Mouse (Mus musculus) liver, embryonic 11.5 days (tissue): ENCODE results near the gene Gm45711. TPM values are rescaled to one million over a fixed set of nuclear protein-coding genes. Genes with fewer than 3 reads are reported as not detected.
A peak's percentile ranks its signal among the peaks of the same experiment; 100 is the strongest.

Experiments used
- ATAC-seq: fragments of 200-750 bp; cut with Nextera tagmentation; replicated peaks from 2 replicates; pipeline ENCODE4 v1.8.0; 2017; ENCODE audit warnings: moderate number of reproducible peaks, mild to moderate bottlenecking, moderate TSS enrichment, moderate library complexity; ENCODE audit not compliant: low FRiP score
- DNase-seq: peaks from one replicate; pipeline ENCODE4 v3.0.0-alpha.2; 2017; ENCODE audit warnings: low spot score
- H3K27ac ChIP-seq: fragments of 300-500 bp; sonication (generic); 2 replicates; pipeline ENCODE4 v1.5.1; 2014; ENCODE audit warnings: mild to moderate bottlenecking, low read depth, low read length, control low read depth
- H3K27me3 ChIP-seq: fragments of 300-500 bp; sonication (generic); replicated peaks from 2 replicates; pipeline ENCODE4 v1.6.1; 2014; ENCODE audit warnings: low read length, mixed read lengths; ENCODE audit not compliant: control insufficient read depth, insufficient read depth
- H3K36me3 ChIP-seq: fragments of 300-500 bp; sonication (generic); 2 replicates; pipeline ENCODE4 v1.6.1; 2014; ENCODE audit warnings: mild to moderate bottlenecking, low read length, moderate library complexity, mixed read lengths; ENCODE audit not compliant: control insufficient read depth, insufficient read depth
- H3K4me1 ChIP-seq: fragments of 300-500 bp; sonication (generic); replicated peaks from 2 replicates; pipeline ENCODE4 v1.6.1; 2014; ENCODE audit warnings: low read length, mixed read lengths; ENCODE audit not compliant: control insufficient read depth, insufficient read depth
- H3K4me2 ChIP-seq: fragments of 300-500 bp; sonication (generic); 2 replicates; pipeline ENCODE4 v1.6.1; 2014; ENCODE audit warnings: mild to moderate bottlenecking, control low read depth, moderate library complexity
- H3K4me3 ChIP-seq: fragments of 300-500 bp; sonication (generic); 2 replicates; pipeline ENCODE4 v1.5.1; 2014; ENCODE audit warnings: low read depth, low read length, control low read depth
- H3K9ac ChIP-seq: fragments of 300-500 bp; sonication (generic); 2 replicates; pipeline ENCODE4 v1.6.1; 2014; ENCODE audit warnings: low read depth, low read length, control low read depth
- H3K9me3 ChIP-seq: fragments of 300-500 bp; sonication (generic); 2 replicates; pipeline ENCODE4 v1.6.1; 2016; ENCODE audit warnings: low read length, inconsistent platforms, mixed read lengths; ENCODE audit not compliant: control insufficient read depth
- WGBS: fragments of 180-500 bp; shearing (Covaris S2); extraction: QIAGEN DNeasy Blood & Tissue Kit; methylation state at CpG from one replicate; pipeline ENCODE4 v1.1.7; 2014; 5-methylcytosine and 5-hydroxymethylcytosine counted together
- polyA plus RNA-seq: library from polyadenylated mRNA; unstranded; fragments of >200 nt; fragmentation: Nextera tagmentation; extraction: Ambion mirVana; gene quantifications from 2 replicates; pipeline ENCODE4 v1.2.1, GENCODE M21; 2014

Gm45711 gene
- polyA plus RNA-seq, 1 experiment from 2014 or later: not detected

DNA sequence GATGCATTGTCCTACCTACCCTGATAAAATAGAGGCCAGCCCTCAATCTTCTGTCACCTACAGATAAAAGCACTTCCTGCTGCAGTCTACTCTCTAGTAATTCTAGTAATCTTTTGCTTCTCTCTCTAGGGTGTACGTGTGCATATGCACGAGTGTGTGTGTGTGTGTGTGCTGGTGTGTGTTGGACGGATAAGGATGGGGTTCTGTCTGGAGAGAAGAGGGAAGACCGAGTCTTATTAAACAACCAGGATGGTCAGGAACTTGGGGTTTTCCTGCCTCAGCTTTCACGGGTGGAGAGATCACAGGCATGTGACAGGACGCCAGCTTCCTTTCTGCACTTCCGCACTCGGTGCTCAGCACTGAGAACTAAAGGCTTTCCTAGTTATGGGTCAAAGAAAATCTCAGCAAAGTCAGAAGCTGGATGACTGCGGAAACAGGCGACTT, 70.4 kb downstream of the Gm45711 start:
- Histone ChIP-seq H3K9ac (no peak overlapping the region), H3K9me3 (no peaks in the 10 kb centered on the region), H3K4me3 (no peak overlapping the region), H3K36me3 (peaks cover 10% of the 10 kb centered on the region; the same call in 1 of the 2 replicates), H3K27me3 (no peaks in the 10 kb centered on the region), H3K27ac (no peak overlapping the region), H3K4me1 (0 out of 2 replicates have a peak, but pooled peaks cover 5% of the 10 kb centered on the region), H3K4me2 (peak overlapping the region; percentile 17)
- WGBS: 46% methylated on average over 10 of the region's 10 CpGs
- ATAC-seq (peak; percentile 75), DNase-seq (no peak)

GRCm38 (mm10) chr8:104234573-104234972, 75.3 kb downstream of the Gm45711 start:
- peaks cover 7% of the 10 kb centered on the region; the same call in 1 of the 2 replicates for H3K4me1 ChIP-seq
- no peaks in the 10 kb centered on the region for H3K9me3 ChIP-seq
- no peak overlapping the region for H3K27ac ChIP-seq
- WGBS: 56% methylated on average over 6 of the region's 6 CpGs
- no peaks in the 10 kb centered on the region for H3K27me3 ChIP-seq
- H3K9ac ChIP-seq: no peak overlapping the region
- H3K4me2 ChIP-seq: no peak overlapping the region
- H3K36me3 ChIP-seq: peaks cover 11% of the 10 kb centered on the region
- H3K4me3 ChIP-seq: no peak overlapping the region
- DNase-seq: no peak
- ATAC-seq: no peak

GRCm38 (mm10) chr8:104232919-104233318, 77.0 kb downstream of the Gm45711 start:
- DNase-seq (no peak), ATAC-seq (no peak)
- WGBS: 77% methylated on average over 5 of the region's 5 CpGs
- Histone ChIP-seq H3K9ac (no peak overlapping the region), H3K9me3 (no peaks in the 10 kb centered on the region), H3K27me3 (no peaks in the 10 kb centered on the region), H3K4me3 (no peak overlapping the region), H3K4me2 (no peak overlapping the region), H3K4me1 (peaks cover 5% of the 10 kb centered on the region; the same call in 1 of the 2 replicates), H3K27ac (no peak overlapping the region), H3K36me3 (peaks cover 14% of the 10 kb centered on the region)

DNA sequence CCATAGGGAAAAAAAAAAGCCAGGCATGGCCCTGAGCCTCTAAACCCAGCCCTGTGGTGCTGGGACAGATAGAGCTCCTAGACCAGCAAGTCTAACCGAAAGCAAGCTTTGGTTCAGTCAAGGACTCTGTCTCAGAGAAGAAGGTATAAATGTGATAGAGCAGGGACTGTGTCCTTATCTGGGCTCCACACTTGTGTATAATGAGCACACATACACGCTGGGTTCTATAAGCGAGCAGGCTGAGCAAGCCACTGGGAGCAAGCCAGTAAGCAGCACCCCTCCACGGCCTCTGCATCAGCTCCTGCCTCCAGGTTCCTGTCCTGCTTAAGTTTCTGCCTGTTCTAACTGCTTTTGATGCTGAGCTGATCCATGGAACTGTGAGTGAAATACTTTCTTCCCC, 77.8 kb downstream of the Gm45711 start:
- Histone ChIP-seq H3K36me3 (peaks cover 14% of the 10 kb centered on the region), H3K9me3 (no peaks in the 10 kb centered on the region), H3K27me3 (no peaks in the 10 kb centered on the region), H3K4me1 (peaks cover 5% of the 10 kb centered on the region; the same call in 1 of the 2 replicates), H3K27ac (no peak overlapping the region), H3K9ac (no peak overlapping the region), H3K4me2 (no peak overlapping the region), H3K4me3 (no peak overlapping the region)
- DNase-seq (no peak), ATAC-seq (no peak)
- WGBS: 70% methylated on average over 4 of the region's 4 CpGs

Other genes with a start within 250 kb of the Gm45711 start
- gene Cdh5, start 208.5 kb downstream of the Gm45711 start, polyA plus RNA-seq: 17.1 and 19.3 TPM in 2 replicates
- 0.09 and 0.10 TPM in 2 replicates for gene Bean1, start 139.6 kb downstream of the Gm45711 start, polyA plus RNA-seq
- gene Tk2, start 61.5 kb downstream of the Gm45711 start, polyA plus RNA-seq: 13.8 and 16.3 TPM in 2 replicates
- 27.9 and 32.5 TPM in 2 replicates for gene Cklf, start 59.2 kb downstream of the Gm45711 start, polyA plus RNA-seq
- gene Cmtm2a, start 16.9 kb downstream of the Gm45711 start, polyA plus RNA-seq: not detected in 2 replicates
- gene Cmtm1, start 64 bp upstream of the Gm45711 start, polyA plus RNA-seq: not detected in 2 replicates
- not detected in 2 replicates for gene Gm11020, start 11.5 kb upstream of the Gm45711 start, polyA plus RNA-seq
- not detected in 2 replicates for gene Cmtm2b, start 12.1 kb upstream of the Gm45711 start, polyA plus RNA-seq
- gene Cmtm3, start 29.3 kb upstream of the Gm45711 start, polyA plus RNA-seq: 62.4 and 65.0 TPM in 2 replicates
- 1.2 and 1.3 TPM in 2 replicates for gene Cmtm4, start 85.7 kb upstream of the Gm45711 start, polyA plus RNA-seq
- gene Dync1li2, start 133.0 kb upstream of the Gm45711 start, polyA plus RNA-seq: 31.4 and 33.1 TPM in 2 replicates
- gene Terb1, start 199.8 kb upstream of the Gm45711 start, polyA plus RNA-seq: 0.05 TPM in 1 of 2 replicates, not detected in the other
- 77.3 and 77.7 TPM in 2 replicates for gene Nae1, start 224.6 kb upstream of the Gm45711 start, polyA plus RNA-seq
- gene Car7, start 224.6 kb upstream of the Gm45711 start, polyA plus RNA-seq: 2.1 and 2.3 TPM in 2 replicates